Mouse (Mus musculus): ENCODE results near the gene Creg1. TPM values are rescaled to one million over a fixed set of nuclear protein-coding genes. Genes with fewer than 3 reads are reported as not detected.
"Not testable (repeated sequence)": the region's sequence is repeated elsewhere in the genome, so short reads cannot be mapped to it uniquely, and the experiment has no call there.

Gene Creg1
- polyA plus RNA-seq, 1 experiment from 2014 or later = 32.7 TPM

- Histone ChIP-seq H3K27ac (replicated peaks) (no peak overlapping the region), H3K4me2 (no peak overlapping the region), H3K9ac (no peak overlapping the region), H3K36me3 (no peaks in the 10 kb centered on the region), H3K4me1 (replicated peaks) (no peaks in the 10 kb centered on the region), H3K27me3 (no peaks in the 10 kb centered on the region), H3K4me3 (no peak overlapping the region), H3K9me3 (no peaks in the 10 kb centered on the region)
- WGBS = 76% methylated on average over 4 of the region's 4 CpGs
- no peak for ATAC-seq (ENCODE audit: low FRiP score, low read depth)
These were observed 8.4 kb upstream of the Creg1 start for GRCm38 (mm10) chr1:165755194-165755593.

GRCm38 (mm10) chr1:165761522-165762305, 1.8 kb upstream of the Creg1 start:
- Histone ChIP-seq H3K9ac (no peak overlapping the region), H3K4me3 (no peak overlapping the region)

DNA sequence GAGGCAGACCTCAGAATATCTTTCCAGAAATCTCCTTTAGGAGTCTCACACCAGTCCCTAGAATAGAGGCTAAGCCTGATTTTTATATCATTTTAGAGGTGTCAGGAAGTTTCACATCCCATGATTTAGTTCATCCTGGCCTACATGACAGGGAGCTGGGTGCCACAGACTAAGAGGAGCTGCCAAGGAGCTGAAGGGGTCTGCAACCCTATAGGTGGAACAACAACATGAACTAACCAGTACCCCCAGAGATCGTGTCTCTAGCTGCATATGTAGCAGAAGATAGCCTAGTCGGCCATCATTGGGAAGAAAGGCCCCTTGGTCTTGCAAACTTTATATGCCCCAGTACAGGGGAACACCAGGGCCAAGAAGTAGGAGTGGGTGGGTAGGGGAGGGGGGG, 1.0 kb upstream of the Creg1 start:
- H3K36me3 ChIP-seq = not testable (repeated sequence)
- 76% methylated on average over 2 of the region's 2 CpGs for WGBS

More at GRCm38 (mm10) chr1:165761522-165762305, 1.8 kb upstream of the Creg1 start:
- ATAC-seq (ENCODE audit: low FRiP score, low read depth) = no peak
- H3K36me3 ChIP-seq = no peaks in the 10 kb centered on the region
- no peak overlapping the region for H3K27ac ChIP-seq (replicated peaks)
- peaks cover 19% of the 10 kb centered on the region for H3K4me1 ChIP-seq (replicated peaks)
- H3K27me3 ChIP-seq = peaks cover 16% of the 10 kb centered on the region; the same call in 1 of the 2 replicates
- H3K4me2 ChIP-seq = no peak overlapping the region
- H3K9me3 ChIP-seq = no peaks in the 10 kb centered on the region
- 85% methylated on average over 3 of the region's 3 CpGs for WGBS

DNA sequence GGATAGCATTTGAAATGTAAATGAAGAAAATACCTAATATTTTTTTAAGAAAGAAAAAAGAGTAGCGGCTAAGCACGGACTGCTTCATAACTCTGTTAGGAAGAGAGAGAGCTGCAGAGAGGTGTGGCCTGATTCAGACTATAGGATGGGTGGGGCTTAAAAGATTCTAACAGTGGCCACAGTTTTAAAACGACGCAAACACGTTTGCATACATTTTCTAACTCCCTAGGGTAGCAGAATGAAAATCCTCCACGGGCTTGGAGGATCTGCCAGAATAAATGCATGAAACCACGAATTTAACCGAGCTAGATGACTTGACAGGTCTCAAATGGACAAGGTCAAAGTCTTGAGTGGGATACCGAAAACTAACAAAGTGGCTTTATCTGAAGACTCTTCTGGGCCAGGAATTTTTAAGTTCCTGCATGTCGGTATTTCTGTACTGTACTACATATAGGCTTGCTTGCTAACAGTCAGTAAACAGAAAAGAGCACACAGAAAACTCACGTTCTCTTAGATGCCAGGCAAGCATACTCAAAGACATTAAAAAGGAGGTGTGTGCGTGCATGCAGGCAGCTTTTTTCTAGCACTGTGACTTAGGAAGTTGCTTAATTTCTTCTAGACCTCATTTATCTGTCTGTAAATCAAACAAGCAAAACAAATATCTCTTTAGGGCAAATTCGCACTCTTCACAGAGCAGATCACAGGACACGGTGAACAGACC, 472 bp upstream of the Creg1 start:
- Histone ChIP-seq H3K4me1 (replicated peaks) (peaks cover 19% of the 10 kb centered on the region), H3K9me3 (no peaks in the 10 kb centered on the region), H3K36me3 (no peaks in the 10 kb centered on the region), H3K4me2 (peak overlapping the region; percentile 93), H3K27me3 (peaks cover 16% of the 10 kb centered on the region; the same call in 1 of the 2 replicates), H3K27ac (replicated peaks) (no peak overlapping the region), H3K4me3 (peak overlapping the region; percentile 84), H3K9ac (no peak overlapping the region)
- peak; percentile 46 for ATAC-seq (ENCODE audit: low FRiP score, low read depth)
- 30% methylated on average over 14 of the region's 14 CpGs for WGBS

More for the DNA sequence above, 1.0 kb upstream of the Creg1 start:
- H3K9ac ChIP-seq; H3K9me3 ChIP-seq; H3K4me2 ChIP-seq; H3K27ac ChIP-seq (replicated peaks); H3K4me3 ChIP-seq; ATAC-seq (ENCODE audit: low FRiP score, low read depth): not testable (repeated sequence)
- Histone ChIP-seq H3K4me1 (replicated peaks) (peaks cover 19% of the 10 kb centered on the region), H3K27me3 (peaks cover 16% of the 10 kb centered on the region; the same call in 1 of the 2 replicates)

GRCm38 (mm10) chr1:165764571-165764970, 1.0 kb downstream of the Creg1 start:
- peak overlapping the region; percentile 84 for H3K4me3 ChIP-seq
- H3K36me3 ChIP-seq = no peaks in the 10 kb centered on the region
- ATAC-seq (ENCODE audit: low FRiP score, low read depth) = no peak
- peaks cover 16% of the 10 kb centered on the region; the same call in 1 of the 2 replicates for H3K27me3 ChIP-seq
- peak overlapping the region; percentile 78 for H3K9ac ChIP-seq
- WGBS = 56% methylated on average over 9 of the region's 9 CpGs
- H3K4me1 ChIP-seq (replicated peaks) = peaks cover 19% of the 10 kb centered on the region
- no peaks in the 10 kb centered on the region for H3K9me3 ChIP-seq
- H3K4me2 ChIP-seq = peak overlapping the region; percentile 93
- no peak overlapping the region for H3K27ac ChIP-seq (replicated peaks)

DNA sequence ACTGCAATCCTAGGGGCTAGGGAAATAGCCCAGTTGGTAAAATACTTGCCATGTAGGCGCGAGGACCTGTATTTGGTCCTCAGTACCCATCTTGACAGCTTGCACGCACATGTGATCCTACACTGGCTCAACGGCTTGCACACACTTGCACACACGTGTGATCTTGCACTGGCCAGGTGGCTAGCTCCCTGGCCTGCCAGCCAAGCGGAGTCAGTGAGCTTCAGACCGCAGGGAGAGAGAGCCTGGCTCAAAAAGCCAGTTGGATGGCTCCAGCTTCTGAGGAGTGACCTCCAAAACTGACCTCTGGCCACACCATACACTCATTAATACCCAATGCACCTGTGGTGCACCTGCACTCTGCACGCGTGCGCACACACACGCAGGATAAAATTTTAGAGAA, 1.5 kb downstream of the Creg1 start:
- Histone ChIP-seq H3K27me3 (peaks cover 16% of the 10 kb centered on the region; the same call in 1 of the 2 replicates), H3K4me2 (peak overlapping the region; percentile 93; the same call in 1 of the 2 replicates), H3K9me3 (no peaks in the 10 kb centered on the region), H3K36me3 (no peaks in the 10 kb centered on the region), H3K4me1 (replicated peaks) (peaks cover 19% of the 10 kb centered on the region), H3K4me3 (no peak overlapping the region), H3K27ac (replicated peaks) (no peak overlapping the region), H3K9ac (no peak overlapping the region)
- WGBS = 86% methylated on average over 11 of the region's 11 CpGs
- ATAC-seq (ENCODE audit: low FRiP score, low read depth) = no peak

GRCm38 (mm10) chr1:165765651-165766294, 2.2 kb downstream of the Creg1 start:
- no peak overlapping the region for H3K4me3 ChIP-seq
- peaks cover 19% of the 10 kb centered on the region for H3K4me1 ChIP-seq (replicated peaks)
- H3K27ac ChIP-seq (replicated peaks) = no peak overlapping the region
- peaks cover 16% of the 10 kb centered on the region; the same call in 1 of the 2 replicates for H3K27me3 ChIP-seq
- H3K4me2 ChIP-seq = no peak overlapping the region
- H3K36me3 ChIP-seq = no peaks in the 10 kb centered on the region
- H3K9me3 ChIP-seq = no peaks in the 10 kb centered on the region
- no peak overlapping the region for H3K9ac ChIP-seq
- WGBS = 86% methylated on average over 17 of the region's 17 CpGs
- no peak for ATAC-seq (ENCODE audit: low FRiP score, low read depth)

DNA sequence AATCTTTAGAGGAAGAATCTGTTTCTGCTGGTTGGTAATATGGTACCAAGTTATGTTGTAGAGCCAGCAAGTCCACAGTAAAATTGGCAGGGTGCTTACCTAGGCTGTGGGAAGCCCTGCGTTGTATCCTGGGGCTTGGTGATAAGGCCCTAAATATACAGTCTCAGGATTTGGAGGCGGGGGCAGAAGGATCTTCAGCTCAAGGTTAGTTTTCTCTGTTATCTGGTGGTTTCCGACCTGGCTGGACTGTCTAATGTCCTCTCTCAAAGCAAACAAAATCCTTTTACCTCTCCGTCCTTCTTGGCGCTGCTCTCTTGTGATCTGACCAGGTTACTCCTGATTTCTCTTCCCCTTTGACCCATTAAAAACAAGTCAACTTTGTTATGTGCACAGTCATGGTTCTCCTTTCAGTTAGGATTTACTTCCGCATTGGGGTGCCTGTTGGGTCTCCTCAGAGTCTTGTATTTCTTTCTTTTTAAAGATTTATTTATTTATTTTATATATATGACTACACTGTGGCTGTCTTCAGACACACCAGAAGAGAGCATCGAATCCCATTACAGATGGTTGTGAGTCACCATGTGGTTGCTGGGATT, 2.8 kb downstream of the Creg1 start:
- 91% methylated on average over 7 of the region's 7 CpGs for WGBS
- no peak overlapping the region for H3K9ac ChIP-seq
- no peak for ATAC-seq (ENCODE audit: low FRiP score, low read depth)

DNA sequence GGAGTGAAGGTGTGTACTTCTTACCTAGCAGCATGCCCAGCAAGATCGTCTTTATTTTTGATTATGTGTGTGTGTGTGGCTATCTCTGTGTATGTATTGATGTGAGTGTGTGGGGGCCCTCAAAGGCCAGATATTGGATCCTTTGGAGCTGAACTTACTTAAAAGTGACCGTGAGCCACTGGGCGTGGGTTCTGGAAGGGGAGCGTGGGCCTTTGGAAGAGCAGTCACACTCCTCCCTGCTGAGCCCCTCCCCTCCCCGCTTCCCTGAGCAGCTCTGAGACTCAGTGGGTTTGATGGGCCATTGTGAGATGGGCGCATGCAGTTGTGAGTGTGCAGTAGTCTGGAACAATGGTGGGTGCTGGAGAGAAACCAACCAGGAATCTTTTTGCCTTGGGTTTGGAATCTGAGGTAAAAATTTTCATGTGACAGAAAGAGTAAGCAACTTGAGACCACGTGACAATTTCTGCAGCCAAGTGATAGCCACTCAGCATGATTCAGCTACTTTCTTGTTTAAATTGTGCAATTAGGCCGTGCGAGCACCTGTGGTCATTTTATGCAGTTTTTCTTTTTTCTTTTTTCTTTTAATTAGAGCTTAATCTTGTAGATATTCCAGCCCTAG, 5.5 kb downstream of the Creg1 start:
- Histone ChIP-seq H3K4me1 (replicated peaks) (peaks cover 17% of the 10 kb centered on the region), H3K9ac (no peak overlapping the region), H3K27me3 (peaks cover 20% of the 10 kb centered on the region), H3K4me3 (no peak overlapping the region), H3K36me3 (no peaks in the 10 kb centered on the region), H3K4me2 (no peak overlapping the region), H3K9me3 (no peaks in the 10 kb centered on the region), H3K27ac (replicated peaks) (no peak overlapping the region)
- ATAC-seq (ENCODE audit: low FRiP score, low read depth) = no peak
- WGBS = 80% methylated on average over 9 of the region's 9 CpGs

More for the DNA sequence above, 2.8 kb downstream of the Creg1 start:
- Histone ChIP-seq H3K4me3 (no peak overlapping the region), H3K4me1 (replicated peaks) (peaks cover 20% of the 10 kb centered on the region), H3K27ac (replicated peaks) (no peak overlapping the region), H3K36me3 (no peaks in the 10 kb centered on the region), H3K27me3 (peaks cover 16% of the 10 kb centered on the region; the same call in 1 of the 2 replicates), H3K4me2 (no peak overlapping the region), H3K9me3 (no peaks in the 10 kb centered on the region)

DNA sequence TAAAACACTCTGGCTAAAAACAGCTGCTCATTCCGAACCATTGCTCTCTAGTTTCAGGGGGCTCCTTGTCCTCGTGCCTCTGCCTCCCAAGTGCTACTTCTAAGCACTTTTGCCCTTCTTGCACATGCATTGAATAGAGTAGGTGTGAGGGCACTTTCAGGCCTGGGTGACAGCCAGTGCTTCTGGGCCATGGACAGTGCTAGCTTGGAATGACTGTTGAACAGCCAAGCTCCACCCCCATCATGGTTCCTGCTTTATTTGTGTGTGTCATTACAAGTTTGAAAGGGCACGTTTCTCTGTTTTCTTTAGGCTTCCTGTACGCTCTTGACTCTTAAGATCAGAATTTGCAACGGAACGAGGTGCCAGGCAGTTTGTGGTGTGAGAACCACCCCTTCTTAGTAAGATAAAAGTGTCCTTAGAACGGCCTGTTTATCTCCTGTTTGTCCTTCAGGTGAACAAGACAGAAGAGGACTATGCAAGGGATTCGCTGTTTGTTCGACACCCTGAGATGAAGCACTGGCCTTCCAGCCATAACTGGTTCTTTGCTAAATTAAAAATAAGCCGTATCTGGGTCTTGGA, 6.7 kb downstream of the Creg1 start:
- H3K9ac ChIP-seq = no peak overlapping the region
- 88% methylated on average over 10 of the region's 10 CpGs for WGBS

DNA sequence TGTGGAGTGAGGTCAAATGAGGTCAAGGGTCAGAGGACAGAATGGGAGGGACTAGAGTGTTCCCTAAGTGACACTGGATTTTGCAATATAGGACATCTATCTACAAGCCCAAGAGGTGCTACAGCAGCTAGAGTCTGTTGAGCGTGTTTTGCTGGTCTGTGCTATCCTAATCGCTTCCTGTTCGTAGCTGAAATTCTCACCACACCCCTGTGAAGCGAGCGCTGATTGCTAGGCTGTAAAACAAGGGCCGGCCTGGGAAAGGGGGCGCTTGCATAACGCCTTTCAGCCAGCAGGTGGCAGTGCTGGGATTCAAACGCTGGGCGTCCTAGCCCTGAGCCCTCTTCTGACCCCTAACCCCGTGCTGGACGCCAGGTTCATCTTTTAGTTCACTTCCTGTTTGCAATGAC, 7.9 kb downstream of the Creg1 start:
- H3K4me2 ChIP-seq = peak overlapping the region; percentile 33
- no peak overlapping the region for H3K4me3 ChIP-seq
- no peak overlapping the region for H3K9ac ChIP-seq
- H3K4me1 ChIP-seq (replicated peaks) = 0 out of 2 replicates have a peak, but pooled peaks cover 5% of the 10 kb centered on the region
- no peaks in the 10 kb centered on the region for H3K9me3 ChIP-seq
- H3K36me3 ChIP-seq = no peaks in the 10 kb centered on the region
- no peak overlapping the region for H3K27ac ChIP-seq (replicated peaks)
- 0 out of 2 replicates have a peak, but pooled peaks have one; percentile 52 for ATAC-seq (ENCODE audit: low FRiP score, low read depth)
- 2% methylated on average over 12 of the region's 12 CpGs for WGBS
- peaks cover 5% of the 10 kb centered on the region for H3K27me3 ChIP-seq

More for the DNA sequence above, 6.7 kb downstream of the Creg1 start:
- Histone ChIP-seq H3K36me3 (no peaks in the 10 kb centered on the region), H3K27ac (replicated peaks) (no peak overlapping the region), H3K9me3 (no peaks in the 10 kb centered on the region), H3K4me2 (no peak overlapping the region), H3K27me3 (peaks cover 13% of the 10 kb centered on the region), H3K4me1 (replicated peaks) (0 out of 2 replicates have a peak, but pooled peaks cover 5% of the 10 kb centered on the region), H3K4me3 (no peak overlapping the region)
- ATAC-seq (ENCODE audit: low FRiP score, low read depth) = no peak
